Mouse (Mus musculus) CD4-positive helper T cell, adult 2 months (primary cell): ENCODE data around the gene Atp1a4.
"Not testable (repeated sequence)": the region's sequence is repeated elsewhere in the genome, so short reads cannot be mapped to it uniquely, and the experiment has no call there.

Experiments used
- DNase-seq: peaks from one replicate; pipeline ENCODE4 v3.0.0-alpha.2; 2012; ENCODE audit warnings: low read depth, missing footprints, low spot score

The Atp1a4 gene

DNA sequence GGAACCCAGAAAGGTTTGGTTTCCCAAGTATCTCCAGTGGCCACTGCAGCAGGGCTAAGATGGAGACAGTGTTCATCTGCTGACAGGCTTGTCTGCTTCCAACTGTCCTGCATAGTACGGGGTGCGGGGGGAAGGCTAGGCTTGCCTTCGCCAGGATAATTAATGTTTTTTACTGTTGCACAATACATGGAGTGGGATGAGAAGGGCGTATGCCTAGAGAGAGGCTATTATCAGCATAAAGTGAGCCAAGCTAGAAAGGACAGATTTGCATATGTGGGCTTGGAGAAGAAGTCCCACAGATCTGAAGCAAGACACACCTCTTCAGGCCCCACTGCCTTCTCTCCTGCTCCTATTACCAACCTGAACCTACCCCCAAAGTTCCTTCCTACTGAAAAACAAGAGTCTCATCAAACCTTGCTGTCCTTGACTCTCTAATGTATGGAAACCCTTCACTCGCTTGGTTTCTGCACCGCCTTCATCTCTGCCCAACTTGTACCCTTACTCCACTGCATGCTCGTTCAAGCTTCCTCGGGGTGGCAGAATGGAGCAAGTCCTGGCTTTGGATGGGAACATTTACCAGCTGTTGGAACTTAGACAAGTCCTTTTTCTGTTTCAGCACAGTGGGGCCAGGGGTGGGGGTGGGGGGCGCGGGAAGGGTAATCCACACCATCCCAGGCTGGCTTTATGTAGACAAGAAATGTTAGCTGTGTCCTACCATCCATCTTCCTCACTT lies 23.5 kb upstream of the Atp1a4 start:
- DNase-seq, result no peak

DNA sequence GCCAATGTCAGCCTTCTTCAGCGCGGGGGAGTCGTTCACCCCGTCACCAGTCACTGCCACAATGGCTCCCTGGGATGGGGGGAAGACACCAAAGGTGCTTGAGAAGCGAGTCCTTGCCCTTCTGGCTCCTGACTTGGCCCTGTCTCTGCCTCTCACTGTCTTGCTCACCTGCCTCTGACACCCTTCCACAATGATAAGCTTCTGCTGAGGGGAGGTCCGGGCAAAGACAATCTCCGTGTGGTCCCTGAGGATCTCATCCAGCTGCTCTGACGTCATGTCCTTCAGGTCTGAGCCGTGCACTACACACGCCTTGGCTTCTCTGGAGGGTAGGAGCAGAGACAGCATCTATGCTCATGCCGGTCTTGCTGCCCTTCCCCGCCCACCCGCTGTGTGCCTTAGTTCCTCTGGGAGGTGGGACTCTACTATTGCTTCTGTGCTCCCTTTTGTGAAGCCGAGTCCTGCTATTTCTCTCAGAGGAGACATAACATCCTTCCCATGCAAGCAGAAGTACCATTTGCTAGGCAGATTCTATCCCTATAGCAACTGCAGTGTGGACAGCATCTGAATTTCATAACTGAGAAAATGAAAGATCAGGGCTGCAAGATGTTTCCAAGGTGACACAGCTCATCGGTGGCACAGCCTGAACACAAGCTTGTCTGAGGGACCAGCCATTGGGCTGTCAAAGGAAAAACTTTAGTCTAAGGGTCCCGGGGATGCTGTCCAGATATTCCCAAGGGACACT lies 21.7 kb upstream of the Atp1a4 start:
- DNase-seq, result no peak

- DNase-seq, result no peak
Measured at GRCm38 (mm10) chr1:172278328-172278727, 20.1 kb upstream of the Atp1a4 start.

DNA sequence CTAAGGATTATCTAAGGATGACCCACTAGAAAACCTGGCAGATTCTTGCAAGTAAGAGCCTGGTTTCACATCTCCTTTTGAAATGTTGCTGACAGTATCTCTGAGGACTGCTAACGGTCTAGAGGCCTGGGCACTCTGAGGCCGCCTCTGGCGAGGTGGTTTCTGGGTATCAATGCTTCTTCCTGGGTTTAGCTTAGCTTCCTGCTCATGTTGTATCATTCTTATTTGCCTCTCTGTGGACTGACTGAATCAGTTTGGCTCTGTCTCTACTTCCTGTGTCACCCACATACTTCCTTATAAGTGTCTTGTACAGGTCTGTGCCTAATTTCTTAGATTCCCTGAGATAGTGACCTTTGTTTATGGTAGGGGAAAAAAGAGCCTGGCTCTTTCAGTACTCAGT lies 19.0 kb upstream of the Atp1a4 start:
- peak; percentile 68 for DNase-seq

- no peak for DNase-seq
Measured at GRCm38 (mm10) chr1:172274547-172274946, 16.3 kb upstream of the Atp1a4 start.

DNA sequence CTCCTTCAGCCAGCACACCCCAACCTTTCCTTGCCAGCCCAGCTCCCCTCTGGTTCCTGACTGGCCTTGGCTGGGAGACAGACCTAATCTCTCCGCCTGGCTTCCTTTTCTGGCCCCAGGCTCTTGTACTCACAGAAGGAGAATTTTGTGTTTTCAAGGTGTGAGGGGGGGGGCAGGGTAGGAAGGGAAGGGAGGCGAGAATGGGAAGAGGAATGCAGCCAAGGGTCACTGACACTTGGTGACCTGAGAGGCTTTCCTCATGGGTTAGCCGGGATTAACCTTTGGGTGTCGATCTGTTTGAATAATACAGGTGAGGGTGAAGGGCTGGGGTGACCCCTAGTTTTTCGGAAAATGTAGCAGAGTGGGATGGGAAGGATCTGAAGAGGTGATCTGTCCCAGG lies 15.9 kb upstream of the Atp1a4 start:
- no peak for DNase-seq

DNA sequence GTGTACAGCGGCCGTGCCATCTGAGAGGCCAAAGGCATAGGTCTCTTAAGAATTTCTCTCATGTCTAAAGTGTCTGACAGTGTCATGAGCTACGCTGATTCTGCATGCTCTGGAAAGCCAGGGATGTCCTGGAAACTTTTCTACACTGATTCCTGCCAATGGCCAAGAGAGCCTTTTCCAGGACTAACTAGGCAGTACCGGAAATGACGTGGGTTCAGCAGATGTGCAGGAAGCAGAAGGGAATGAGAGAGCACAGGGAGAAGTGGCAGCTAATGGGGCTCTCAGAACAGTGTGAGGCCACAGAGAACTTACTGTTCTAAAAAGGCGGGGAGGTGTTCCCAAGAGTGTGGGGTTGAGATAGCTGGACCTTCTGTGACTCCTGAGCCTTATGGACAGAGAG lies 15.2 kb upstream of the Atp1a4 start:
- no peak for DNase-seq

- no peak for DNase-seq
Measured at GRCm38 (mm10) chr1:172271765-172272164, 13.6 kb upstream of the Atp1a4 start.

DNA sequence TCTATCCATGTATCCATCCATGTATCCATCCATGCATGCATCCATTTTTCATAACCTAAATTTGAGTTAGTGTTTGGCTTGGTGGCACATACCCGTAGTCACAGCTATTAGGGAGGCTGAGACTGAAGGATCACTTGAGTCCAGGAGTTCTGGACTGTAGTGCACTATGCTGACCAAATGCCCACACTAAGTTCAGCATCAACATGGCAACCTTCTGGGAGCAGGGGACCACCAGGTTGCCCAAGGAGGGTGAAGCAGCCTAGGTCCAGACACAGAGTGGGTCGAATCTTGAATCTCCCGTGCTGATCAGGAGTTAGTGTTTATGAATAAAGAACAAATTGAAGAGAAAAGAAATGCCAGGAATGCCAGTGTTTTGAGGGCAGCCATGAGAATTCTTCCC lies 13.0 kb upstream of the Atp1a4 start:
- DNase-seq, result no peak

- no peak for DNase-seq
Measured at GRCm38 (mm10) chr1:172261477-172262078, 3.4 kb upstream of the Atp1a4 start, which contains the start of gene Igsf8. Igsf8 (plus strand) TSS chr1:172261641.

DNA sequence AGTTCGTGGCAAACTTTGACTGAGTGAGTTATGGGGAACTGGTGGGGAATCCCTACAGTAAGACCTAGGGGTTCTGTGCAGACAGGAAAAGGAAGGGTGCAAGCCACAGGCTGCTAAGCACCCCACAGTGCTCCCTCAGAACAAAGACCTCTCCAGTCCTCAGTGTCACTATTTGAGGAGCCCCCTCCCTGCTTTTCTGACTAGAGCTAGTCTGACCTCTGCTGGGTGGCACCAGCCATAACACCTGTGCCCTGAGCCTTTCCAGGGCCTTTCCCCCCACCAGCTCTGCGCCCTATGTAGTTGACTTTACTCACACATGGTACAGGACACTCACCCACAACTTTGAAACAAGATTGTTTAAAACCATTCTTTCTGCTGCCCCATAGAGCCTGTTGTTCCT lies 10.5 kb downstream of the Atp1a4 start:
- peak; percentile 42 for DNase-seq

DNA sequence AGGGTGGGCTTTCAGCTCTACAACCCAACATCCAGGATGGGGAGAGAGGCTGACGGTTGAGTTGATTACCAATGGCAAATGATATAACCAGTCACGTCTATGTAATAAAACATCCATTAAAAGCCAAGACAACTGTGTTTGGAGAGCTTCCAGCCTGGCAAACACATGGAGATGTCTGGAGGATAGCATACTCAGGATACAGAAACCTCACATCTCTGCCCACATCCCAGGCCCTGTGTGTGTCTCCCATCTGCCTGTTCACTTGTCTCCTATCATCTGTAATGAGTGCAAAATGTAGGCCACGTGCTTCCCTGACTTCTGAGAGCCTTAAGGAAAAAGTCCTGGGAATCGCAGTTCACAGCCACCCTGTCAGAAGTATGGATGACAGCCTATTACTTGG lies 11.0 kb downstream of the Atp1a4 start:
- DNase-seq, result no peak

- DNase-seq, result not testable (repeated sequence)
Measured at GRCm38 (mm10) chr1:172244645-172245044, 13.6 kb downstream of the Atp1a4 start.

DNA sequence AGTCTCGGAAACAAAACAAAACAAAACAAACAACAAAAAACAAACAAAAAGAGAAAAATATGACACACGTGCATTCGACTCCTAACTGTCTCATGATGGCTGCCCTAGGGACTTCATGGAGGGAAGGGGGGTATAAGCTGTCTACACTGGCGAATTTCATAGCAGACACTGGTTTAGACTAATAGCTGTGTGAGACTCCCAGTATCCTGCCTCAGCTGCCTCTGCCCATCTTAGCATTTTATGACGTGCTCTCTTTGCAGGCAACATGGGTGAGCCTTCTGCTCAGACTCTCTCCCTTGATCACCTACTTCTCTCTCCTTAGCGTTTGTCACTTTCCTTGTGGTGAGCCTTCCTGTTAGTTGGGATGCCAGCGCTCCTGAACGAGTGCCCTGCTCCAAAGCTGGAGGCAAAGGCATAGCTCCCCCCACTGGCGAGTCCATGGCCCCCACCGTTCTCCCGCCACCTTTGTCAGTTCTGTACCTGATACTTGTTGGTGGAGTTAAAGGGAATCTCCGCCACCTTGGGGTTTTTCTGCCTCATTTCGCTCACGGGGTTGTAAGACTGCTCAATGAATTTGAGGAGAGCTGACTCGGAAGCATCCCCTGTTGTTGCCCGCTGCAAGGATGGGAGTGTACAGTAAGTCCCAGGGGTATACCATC lies 14.5 kb downstream of the Atp1a4 start:
- DNase-seq, result no peak

DNA sequence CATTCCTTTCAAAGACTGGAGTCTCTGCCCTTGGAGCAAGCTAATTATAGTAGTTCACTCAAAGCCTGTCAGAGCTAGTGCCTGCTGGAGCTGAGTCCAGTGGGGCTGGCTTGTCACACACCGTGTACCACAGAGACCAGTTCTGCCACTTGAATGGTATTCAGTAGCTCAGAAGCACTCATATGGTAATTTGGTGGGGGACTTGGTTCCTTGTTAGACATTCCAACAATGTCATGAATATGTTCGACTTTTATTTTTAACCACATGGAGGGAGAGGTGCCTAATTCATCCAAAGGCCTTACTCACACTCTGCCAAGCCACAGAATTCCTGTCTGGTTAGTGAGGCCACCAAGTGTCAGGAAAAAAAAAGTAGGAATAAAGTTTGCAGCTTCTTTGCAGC lies 15.8 kb downstream of the Atp1a4 start:
- no peak for DNase-seq

- no peak for DNase-seq
Measured at GRCm38 (mm10) chr1:172240945-172241708, 17.1 kb downstream of the Atp1a4 start.

- DNase-seq, result no peak
Measured at GRCm38 (mm10) chr1:172229215-172229614, 29.0 kb downstream of the Atp1a4 start.

- no peak for DNase-seq
Measured at GRCm38 (mm10) chr1:172228209-172228608, 30.0 kb downstream of the Atp1a4 start.

DNA sequence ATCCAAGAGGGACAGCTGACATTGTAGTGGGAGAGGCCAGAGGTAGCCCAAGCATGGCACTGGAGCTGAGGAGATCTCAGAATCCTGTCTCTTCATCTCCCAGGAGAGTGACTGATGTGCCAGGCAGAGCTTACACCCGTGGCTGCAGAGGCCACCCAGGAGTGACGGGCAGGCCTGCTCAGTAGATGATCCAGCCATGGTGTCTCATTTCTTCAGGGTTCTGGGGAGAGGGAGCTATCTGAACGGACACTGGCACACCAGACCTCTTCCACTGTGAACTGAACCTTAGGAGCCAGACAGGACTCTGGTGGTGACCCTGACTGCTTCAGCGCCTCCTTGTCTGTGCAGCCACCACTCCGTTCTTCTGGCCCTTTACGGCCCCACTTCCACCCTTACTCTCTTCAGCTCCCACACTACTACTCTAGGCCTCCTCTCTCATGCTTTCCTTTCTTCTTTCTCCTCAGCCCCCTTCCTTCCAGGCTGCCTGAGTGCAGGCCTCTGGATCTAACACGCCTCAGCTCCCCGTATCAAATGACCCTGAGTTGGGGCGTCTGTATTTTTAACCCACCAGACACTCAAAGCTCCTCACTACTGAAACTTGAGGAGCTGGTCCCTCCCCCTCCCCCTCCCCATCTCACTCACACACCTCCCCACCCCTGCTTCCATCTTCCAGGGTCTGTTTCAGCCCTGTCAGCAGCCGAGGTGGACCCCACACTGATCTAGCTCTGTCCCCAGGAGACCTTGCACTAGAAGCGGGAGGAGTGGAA lies 36.7 kb downstream of the Atp1a4 start:
- DNase-seq, result no peak

GRCm38 (mm10) chr1:172220414-172220813 lies 37.8 kb downstream of the Atp1a4 start:
- DNase-seq, result no peak
